Mouse (Mus musculus) lung, postnatal 25 days (tissue): ENCODE data around the gene Gm765.

Experiments
- DNase-seq: peaks from one replicate; pipeline ENCODE4 v3.0.0; 2022; ENCODE audit warnings: low spot score

Gm765 gene

DNA sequence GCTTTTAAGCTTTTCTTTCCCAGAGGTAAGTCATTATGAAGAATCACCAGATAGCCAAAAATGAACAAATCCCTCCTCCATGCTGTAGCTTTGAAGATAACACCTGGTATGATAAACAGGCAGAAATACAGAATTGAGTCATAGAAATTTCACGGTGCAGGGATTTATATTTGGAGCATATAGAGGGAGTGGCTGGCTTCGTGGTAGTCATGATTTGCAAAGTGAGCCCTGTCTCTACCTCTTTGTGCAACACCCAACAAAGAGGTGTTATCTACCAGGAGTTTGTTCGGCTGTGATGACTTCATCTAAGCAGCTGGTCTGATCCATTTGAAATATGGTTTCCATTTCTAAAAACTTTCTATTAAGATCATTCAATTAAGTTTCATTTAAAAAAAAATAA is 130.3 kb downstream of the Gm765 start:
- no peak for DNase-seq

- no peak for DNase-seq
These were observed 132.3 kb downstream of the Gm765 start for GRCm38 (mm10) chr6:98210237-98210636.

GRCm38 (mm10) chr6:98208051-98208450 is 134.5 kb downstream of the Gm765 start:
- no peak for DNase-seq

GRCm38 (mm10) chr6:98198706-98199105 is 143.8 kb downstream of the Gm765 start:
- no peak for DNase-seq

- DNase-seq, result no peak
These were observed 151.7 kb downstream of the Gm765 start for GRCm38 (mm10) chr6:98190745-98191442.
